Mouse (Mus musculus) ES-Bruce4 (cell line): ENCODE results near the gene Scamp3.

Experiments used
- CTCF ChIP-seq: IDR thresholded peaks from one replicate; pipeline ENCODE4 v1.8.1; 2011; ENCODE audit warnings: low read depth, low read length
- EP300 ChIP-seq: IDR thresholded peaks from 2 replicates; pipeline ENCODE4 v1.6.1; 2011; ENCODE audit warnings: low read depth, low read length; ENCODE audit not compliant: insufficient read depth
- POLR2A ChIP-seq: IDR thresholded peaks from one replicate; pipeline ENCODE4 v1.8.1; 2011; ENCODE audit warnings: low read length; ENCODE audit not compliant: insufficient read depth

DNA sequence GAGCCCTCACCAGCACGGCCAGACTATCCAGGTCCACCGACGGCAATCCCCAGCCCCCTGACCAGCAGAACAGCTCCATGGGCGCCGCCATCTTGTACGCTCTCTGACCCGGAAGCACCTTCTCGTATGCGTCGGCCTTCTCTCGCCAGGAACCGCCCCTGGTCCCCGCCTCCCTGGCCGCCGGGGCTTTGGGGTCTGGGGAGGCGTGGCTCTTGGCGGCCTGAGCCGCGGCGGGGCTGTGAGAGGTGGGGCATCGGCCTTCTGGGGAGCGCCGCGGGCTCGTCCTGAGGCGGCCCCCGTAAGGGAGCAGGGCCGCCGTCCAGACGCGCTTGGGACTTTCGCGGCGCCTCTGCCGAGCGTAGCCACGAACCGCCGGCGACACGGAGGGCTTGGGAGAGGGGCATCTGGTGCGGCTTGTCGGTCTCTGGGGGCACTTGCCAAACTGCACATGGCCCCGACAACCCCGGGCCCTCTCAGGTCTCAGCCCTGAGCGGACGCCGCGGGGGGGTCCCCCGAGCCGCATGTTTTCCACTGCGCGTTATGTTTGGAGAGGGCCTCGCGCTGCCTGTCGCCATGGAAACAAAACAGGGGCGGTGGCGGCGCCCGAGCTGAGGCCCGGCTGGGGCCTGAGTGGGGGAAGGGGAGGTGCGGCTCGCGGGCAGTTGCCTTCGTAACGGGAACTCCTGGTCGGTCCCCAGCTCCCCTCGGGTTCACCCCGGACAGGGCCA is 36.7 kb downstream of the Scamp3 start:
- TF ChIP-seq POLR2A = no peak
- no peak for TF ChIP-seq CTCF
- peak; percentile 37; the same call in 1 of the 2 replicates for TF ChIP-seq EP300
